Mouse (Mus musculus) megakaryocyte, embryonic 14.5 days (primary cell): Measurements from ENCODE around the gene Igfbpl1.

ENCODE experiments used
- FLI1 ChIP-seq: IDR thresholded peaks from 2 replicates; pipeline ENCODE4 v1.6.1; 2012; ENCODE audit warnings: low read length, inconsistent platforms, mixed read lengths
- GATA1 ChIP-seq: IDR thresholded peaks from 3 replicates; pipeline ENCODE4 v1.6.1; 2012; ENCODE audit warnings: mixed read lengths, low read length, inconsistent platforms, borderline replicate concordance

DNA sequence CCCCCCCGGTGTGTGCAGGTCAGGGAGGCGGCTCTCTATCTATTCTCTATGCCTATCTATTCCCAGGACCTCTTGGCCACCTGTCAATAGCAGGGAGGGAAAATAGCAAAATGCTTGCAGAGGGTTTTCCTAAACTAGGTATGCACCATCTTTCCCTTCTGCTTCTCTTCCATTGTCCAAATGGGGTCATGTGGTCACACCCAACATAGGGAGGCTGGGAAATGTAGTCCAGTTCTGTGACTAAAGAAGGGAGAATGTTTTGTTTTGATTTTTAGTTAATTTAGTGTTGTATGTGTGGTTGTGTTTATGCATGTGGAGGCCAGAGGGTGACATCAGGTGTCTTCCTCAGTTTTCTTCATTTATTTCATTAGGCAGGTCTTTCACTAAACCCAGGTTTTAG is 45.4 kb upstream of the Igfbpl1 start:
- TF ChIP-seq GATA1, result no peak
- TF ChIP-seq FLI1, result no peak
